In the genomic region with DNA sequence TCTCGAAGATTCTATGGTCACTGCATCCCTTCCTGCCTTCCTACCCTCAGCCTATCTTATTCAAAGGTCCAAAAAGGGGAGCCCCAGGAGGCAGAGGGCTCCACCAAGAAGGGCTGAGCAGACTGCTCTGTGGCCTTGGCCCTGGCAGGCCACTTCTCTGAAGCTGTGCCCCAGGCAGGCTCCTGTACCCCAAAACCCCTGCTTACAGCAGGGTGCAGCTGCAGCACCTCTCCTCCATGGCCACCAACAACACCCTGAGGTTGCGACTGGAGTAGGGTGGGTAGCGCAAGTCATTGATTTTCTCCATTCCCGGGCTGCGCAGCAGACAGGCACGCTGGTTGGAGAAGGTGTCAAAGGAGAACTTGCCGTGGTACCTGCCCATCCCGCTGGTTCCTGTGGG, we compare ENCODE assay signal across 10 mouse cellular contexts. TPM values are rescaled to one million over a fixed set of nuclear protein-coding genes. Genes with fewer than 3 reads are reported as not detected.
DNase-seq lines count a peak whose midpoint lies in the region; ATAC-seq and TF ChIP-seq lines count a peak whose summit lies in the region.
"Had no signal": no experiment of that assay in that cellular context is flagged by ENCODE, and none has a peak within 500 bp of the region (broad histone marks: within the 10 kb centered on the region; RNA-seq: fewer than 3 reads in every experiment).

No protein-coding gene starts in this region.

- no peak for TF ChIP-seq CTCF in spleen, adult 2 months (IDR thresholded peaks at IDR 0.05; ENCODE audit: extremely low read depth, insufficient read depth, insufficient read length, insufficient replicate concordance)
- no peak for TF ChIP-seq CTCF in stomach, postnatal 0 days (IDR thresholded peaks at IDR 0.05; ENCODE audit: low read depth)

- no peak for TF ChIP-seq POLR2A in spleen, adult 2 months (IDR thresholded peaks at IDR 0.05; ENCODE audit: low read depth, low read length)

- peak; percentile 51 for DNase-seq in cerebellum, adult 9-11 months
- DNase-seq in cerebellum, postnatal 36 days: no peak
- no peak for DNase-seq in spleen, adult 2 months (ENCODE audit: low read depth in 1 of 2, low spot score in 2 of 2)
- DNase-seq in spleen, postnatal 10 days (ENCODE audit: low spot score in 2 of 2): no peak
- DNase-seq in stomach, postnatal 0 days (ENCODE audit: low spot score): no peak
- DNase-seq in gastrocnemius, postnatal 14 days: no peak
- DNase-seq: cerebellum, adult 11 months; thymus, postnatal 4 days had no signal

- peaks cover 14% of the 10 kb centered on the region for H3K36me3 ChIP-seq in spleen, adult 2 months (ENCODE audit: control insufficient read depth, insufficient read depth, low read length)
- peaks cover 27% of the 10 kb centered on the region for H3K36me3 ChIP-seq in limb, embryonic 15.5 days
- H3K36me3 ChIP-seq in stomach, postnatal 0 days (ENCODE audit: control insufficient read depth, insufficient read depth, low read length): peaks cover 12% of the 10 kb centered on the region

- H3K27me3 ChIP-seq in spleen, adult 2 months (ENCODE audit: control insufficient read depth, insufficient read depth, low read length): no peaks in the 10 kb centered on the region
- no peaks in the 10 kb centered on the region for H3K27me3 ChIP-seq in limb, embryonic 15.5 days
- no peaks in the 10 kb centered on the region for H3K27me3 ChIP-seq in stomach, postnatal 0 days (ENCODE audit: control insufficient read depth, insufficient read depth, low read length)

- 80% methylated on average over 8 of the region's 8 CpGs for WGBS in spleen, adult 2 months
- WGBS in limb, embryonic 15.5 days: 86% methylated on average over 8 of the region's 8 CpGs
- 82% methylated on average over 8 of the region's 8 CpGs for WGBS in stomach, postnatal 0 days

- TF ChIP-seq EP300 in stomach, postnatal 0 days (optimal IDR thresholded peaks at IDR 0.05): no peak

- no peak for ATAC-seq in limb, embryonic 15.5 days (ENCODE audit: insufficient number of reproducible peaks, low FRiP score, low TSS enrichment, low read depth)
- no peak for ATAC-seq in stomach, postnatal 0 days (ENCODE audit: low FRiP score, low TSS enrichment)
- no peak for ATAC-seq in erythroid progenitor cell, adult 5-6 weeks (replicated peaks; ENCODE audit: low FRiP score, poor library complexity, severe bottlenecking)

- H3K9ac ChIP-seq in limb, embryonic 15.5 days: peak overlapping the region; percentile 44; the same call in 1 of the 2 replicates
- H3K9ac ChIP-seq in stomach, postnatal 0 days (ENCODE audit: low read length): no peak overlapping the region

- peak overlapping the region; percentile 88 for H3K27ac ChIP-seq in spleen, adult 2 months (ENCODE audit: insufficient read depth, low read length)
- peak overlapping the region; percentile 84; the same call in 1 of the 2 replicates for H3K27ac ChIP-seq in limb, embryonic 15.5 days
- H3K27ac ChIP-seq in stomach, postnatal 0 days (replicated peaks): no peak overlapping the region; the same call in 1 of the 2 replicates

- H3K9me3 ChIP-seq in limb, embryonic 15.5 days: no peaks in the 10 kb centered on the region
- no peaks in the 10 kb centered on the region for H3K9me3 ChIP-seq in stomach, postnatal 0 days (ENCODE audit: control insufficient read depth, low read length)

- 0 out of 2 replicates have a peak overlapping the region, but pooled peaks have one; percentile 60 for H3K4me3 ChIP-seq in spleen, adult 2 months (ENCODE audit: extremely low read depth, insufficient read depth, insufficient read length)
- peak overlapping the region; percentile 66 for H3K4me3 ChIP-seq in limb, embryonic 15.5 days
- H3K4me3 ChIP-seq in stomach, postnatal 0 days (ENCODE audit: low read depth, low read length): peak overlapping the region; percentile 70

- H3K4me1 ChIP-seq in spleen, adult 2 months (ENCODE audit: control insufficient read depth, insufficient read depth, insufficient read length): peaks cover 8% of the 10 kb centered on the region; the same call in 1 of the 2 replicates
- H3K4me1 ChIP-seq in limb, embryonic 15.5 days: peaks cover 24% of the 10 kb centered on the region
- H3K4me1 ChIP-seq in stomach, postnatal 0 days (replicated peaks; ENCODE audit: control insufficient read depth, insufficient read depth): peaks cover 3% of the 10 kb centered on the region; the same call in 1 of the 2 replicates

- H3K4me2 ChIP-seq in limb, embryonic 15.5 days: peak overlapping the region; percentile 59
- H3K4me2 ChIP-seq in stomach, postnatal 0 days (replicated peaks; ENCODE audit: low read depth): peak overlapping the region; percentile 65

- intact Hi-C loops in gastrocnemius, postnatal 14 days (cut with DNase I; ENCODE audit: low total_unique reads): no loop called here

RNA-seq across cellular contexts. Expression of a gene that starts 1.1 kb away (rescaled TPM):
- polyA plus RNA-seq in spleen, adult 2 months (2012; rRNA removed): 120 and 161 TPM in 2 replicates
- polyA plus RNA-seq in limb, embryonic 15.5 days (2015; fragmentation: Nextera tagmentation; extraction: Ambion mirVana): 244 and 254 TPM in 2 replicates
- 277 and 284 TPM in 2 replicates for polyA plus RNA-seq in stomach, postnatal 0 days (2015; fragmentation: Nextera tagmentation; extraction: Ambion mirVana)
- total RNA-seq in erythroid progenitor cell, adult 5-6 weeks (2015; ENCODE audit: low replicate concordance): 46.5 and 52.4 TPM in 2 replicates
- 24.1 and 28.5 TPM in 2 replicates for total RNA-seq in erythroid progenitor cell, adult 5-6 weeks (2017; ENCODE audit: low replicate concordance)
- total RNA-seq in gastrocnemius, postnatal 14 days (2021): 100 to 1,000 TPM; 206 to 256 TPM

RNA-seq across cellular contexts. Expression of a gene that starts 6.8 kb away (rescaled TPM):
- 269 and 299 TPM in 2 replicates for polyA plus RNA-seq in spleen, adult 2 months (2012; rRNA removed)
- polyA plus RNA-seq in limb, embryonic 15.5 days (2015; fragmentation: Nextera tagmentation; extraction: Ambion mirVana): 46.3 and 52.4 TPM in 2 replicates
- polyA plus RNA-seq in stomach, postnatal 0 days (2015; fragmentation: Nextera tagmentation; extraction: Ambion mirVana): 17.4 and 21.8 TPM in 2 replicates
- total RNA-seq in erythroid progenitor cell, adult 5-6 weeks (2015; ENCODE audit: low replicate concordance): 40.0 and 51.6 TPM in 2 replicates
- total RNA-seq in erythroid progenitor cell, adult 5-6 weeks (2017; ENCODE audit: low replicate concordance): 30.5 and 44.4 TPM in 2 replicates
- total RNA-seq in gastrocnemius, postnatal 14 days (2021): 1 to 10 TPM; 7.3 to 8.5 TPM

RNA-seq across cellular contexts. Expression of a gene that starts 15.9 kb away (rescaled TPM):
- polyA plus RNA-seq in spleen, adult 2 months (2012; rRNA removed): 24.6 and 26.1 TPM in 2 replicates
- 2.7 and 4.2 TPM in 2 replicates for polyA plus RNA-seq in limb, embryonic 15.5 days (2015; fragmentation: Nextera tagmentation; extraction: Ambion mirVana)
- 1.8 and 2.2 TPM in 2 replicates for polyA plus RNA-seq in stomach, postnatal 0 days (2015; fragmentation: Nextera tagmentation; extraction: Ambion mirVana)
- total RNA-seq in erythroid progenitor cell, adult 5-6 weeks (2015; ENCODE audit: low replicate concordance): 5.4 TPM in 2 replicates
- 4.7 and 6.8 TPM in 2 replicates for total RNA-seq in erythroid progenitor cell, adult 5-6 weeks (2017; ENCODE audit: low replicate concordance)
- total RNA-seq in gastrocnemius, postnatal 14 days (2021): 1 to 10 TPM; 2.1 to 2.5 TPM

RNA-seq across cellular contexts. Expression of a gene that starts 21.3 kb away (rescaled TPM):
- polyA plus RNA-seq in spleen, adult 2 months (2012; rRNA removed): 753 and 934 TPM in 2 replicates
- 26.1 and 30.5 TPM in 2 replicates for polyA plus RNA-seq in limb, embryonic 15.5 days (2015; fragmentation: Nextera tagmentation; extraction: Ambion mirVana)
- polyA plus RNA-seq in stomach, postnatal 0 days (2015; fragmentation: Nextera tagmentation; extraction: Ambion mirVana): 17.4 and 19.7 TPM in 2 replicates
- total RNA-seq in erythroid progenitor cell, adult 5-6 weeks (2015; ENCODE audit: low replicate concordance): 28.5 and 29.3 TPM in 2 replicates
- 28.2 and 34.4 TPM in 2 replicates for total RNA-seq in erythroid progenitor cell, adult 5-6 weeks (2017; ENCODE audit: low replicate concordance)
- total RNA-seq in gastrocnemius, postnatal 14 days (2021): 10 to 100 TPM; 13.7 to 13.8 TPM

RNA-seq across cellular contexts. Expression of a gene that starts 44.8 kb away (rescaled TPM):
- 0.07 and 0.20 TPM in 2 replicates for polyA plus RNA-seq in spleen, adult 2 months (2012; rRNA removed)
- 3.7 and 6.7 TPM in 2 replicates for polyA plus RNA-seq in limb, embryonic 15.5 days (2015; fragmentation: Nextera tagmentation; extraction: Ambion mirVana)
- polyA plus RNA-seq in stomach, postnatal 0 days (2015; fragmentation: Nextera tagmentation; extraction: Ambion mirVana): 1.1 TPM in 2 replicates
- 3.6 TPM in 1 of 2 replicates, not detected in the other for total RNA-seq in erythroid progenitor cell, adult 5-6 weeks (2015; ENCODE audit: low replicate concordance)
- total RNA-seq in erythroid progenitor cell, adult 5-6 weeks (2017; ENCODE audit: low replicate concordance): not detected in 2 replicates
- not detected for total RNA-seq in gastrocnemius, postnatal 14 days (2021)
